Mouse (Mus musculus): ENCODE data around the gene Togaram2. TPM values are rescaled to one million over a fixed set of nuclear protein-coding genes. Genes with fewer than 3 reads are reported as not detected.

Gene Togaram2
- polyA plus RNA-seq, 1 experiment from 2014 or later, result 0.24 TPM

GRCm38 (mm10) chr17:71652495-71652894 lies 20.6 kb upstream of the Togaram2 start:
- Histone ChIP-seq H3K27ac (ENCODE audit: low read depth) (no peak overlapping the region), H3K36me3 (ENCODE audit: control insufficient read depth, insufficient read depth, low read length) (peaks cover 88% of the 10 kb centered on the region), H3K4me1 (replicated peaks; ENCODE audit: control insufficient read depth, insufficient read depth, low read length) (no peaks in the 10 kb centered on the region), H3K9me3 (ENCODE audit: control insufficient read depth, low read length) (no peaks in the 10 kb centered on the region), H3K4me2 (ENCODE audit: low read length) (no peak overlapping the region), H3K9ac (ENCODE audit: low read length) (no peak overlapping the region), H3K27me3 (replicated peaks; ENCODE audit: control insufficient read depth, insufficient read depth, low read length) (no peaks in the 10 kb centered on the region), H3K4me3 (ENCODE audit: low read depth, low read length) (no peak overlapping the region)
- DNase-seq (ENCODE audit: low spot score), result no peak
- ATAC-seq (replicated peaks; ENCODE audit: low FRiP score, low TSS enrichment, low read depth), result no peak
- 80% methylated on average over 2 of the region's 2 CpGs for WGBS

GRCm38 (mm10) chr17:71652934-71653333 lies 20.1 kb upstream of the Togaram2 start:
- Histone ChIP-seq H3K36me3 (ENCODE audit: control insufficient read depth, insufficient read depth, low read length) (peaks cover 88% of the 10 kb centered on the region), H3K9me3 (ENCODE audit: control insufficient read depth, low read length) (no peaks in the 10 kb centered on the region), H3K27ac (ENCODE audit: low read depth) (no peak overlapping the region), H3K9ac (ENCODE audit: low read length) (no peak overlapping the region), H3K4me2 (ENCODE audit: low read length) (no peak overlapping the region), H3K4me1 (replicated peaks; ENCODE audit: control insufficient read depth, insufficient read depth, low read length) (no peaks in the 10 kb centered on the region), H3K27me3 (replicated peaks; ENCODE audit: control insufficient read depth, insufficient read depth, low read length) (no peaks in the 10 kb centered on the region), H3K4me3 (ENCODE audit: low read depth, low read length) (no peak overlapping the region)
- no peak for DNase-seq (ENCODE audit: low spot score)
- ATAC-seq (replicated peaks; ENCODE audit: low FRiP score, low TSS enrichment, low read depth), result no peak
- WGBS, result 93% methylated on average over 5 of the region's 5 CpGs

GRCm38 (mm10) chr17:71657521-71657920 lies 15.5 kb upstream of the Togaram2 start:
- H3K4me3 ChIP-seq (ENCODE audit: low read depth, low read length), result no peak overlapping the region
- no peaks in the 10 kb centered on the region for H3K9me3 ChIP-seq (ENCODE audit: control insufficient read depth, low read length)
- ATAC-seq (replicated peaks; ENCODE audit: low FRiP score, low TSS enrichment, low read depth) (no peak), DNase-seq (ENCODE audit: low spot score) (no peak)
- 85% methylated on average over 4 of the region's 4 CpGs for WGBS
- peaks cover 57% of the 10 kb centered on the region for H3K36me3 ChIP-seq (ENCODE audit: control insufficient read depth, insufficient read depth, low read length)
- no peak overlapping the region for H3K27ac ChIP-seq (ENCODE audit: low read depth)
- H3K4me2 ChIP-seq (ENCODE audit: low read length), result no peak overlapping the region
- H3K9ac ChIP-seq (ENCODE audit: low read length), result no peak overlapping the region
- peaks cover 4% of the 10 kb centered on the region for H3K4me1 ChIP-seq (replicated peaks; ENCODE audit: control insufficient read depth, insufficient read depth, low read length)
- no peaks in the 10 kb centered on the region for H3K27me3 ChIP-seq (replicated peaks; ENCODE audit: control insufficient read depth, insufficient read depth, low read length)

- H3K27ac ChIP-seq (ENCODE audit: low read depth), result no peak overlapping the region
- H3K4me1 ChIP-seq (replicated peaks; ENCODE audit: control insufficient read depth, insufficient read depth, low read length), result peaks cover 4% of the 10 kb centered on the region
- no peaks in the 10 kb centered on the region for H3K9me3 ChIP-seq (ENCODE audit: control insufficient read depth, low read length)
- no peak overlapping the region for H3K4me3 ChIP-seq (ENCODE audit: low read depth, low read length)
- no peaks in the 10 kb centered on the region for H3K27me3 ChIP-seq (replicated peaks; ENCODE audit: control insufficient read depth, insufficient read depth, low read length)
- no peak overlapping the region for H3K4me2 ChIP-seq (ENCODE audit: low read length)
- no peak overlapping the region for H3K9ac ChIP-seq (ENCODE audit: low read length)
- WGBS, result 95% methylated on average over 10 of the region's 10 CpGs
- no peak for ATAC-seq (replicated peaks; ENCODE audit: low FRiP score, low TSS enrichment, low read depth)
- no peak for DNase-seq (ENCODE audit: low spot score)
- H3K36me3 ChIP-seq (ENCODE audit: control insufficient read depth, insufficient read depth, low read length), result peaks cover 49% of the 10 kb centered on the region
Measured at GRCm38 (mm10) chr17:71658666-71659065, 14.4 kb upstream of the Togaram2 start.

GRCm38 (mm10) chr17:71660390-71660789 lies 12.7 kb upstream of the Togaram2 start:
- no peak overlapping the region for H3K4me2 ChIP-seq (ENCODE audit: low read length)
- no peak overlapping the region for H3K9ac ChIP-seq (ENCODE audit: low read length)
- H3K27me3 ChIP-seq (replicated peaks; ENCODE audit: control insufficient read depth, insufficient read depth, low read length), result no peaks in the 10 kb centered on the region
- no peaks in the 10 kb centered on the region for H3K9me3 ChIP-seq (ENCODE audit: control insufficient read depth, low read length)
- DNase-seq (ENCODE audit: low spot score), result no peak
- peaks cover 4% of the 10 kb centered on the region for H3K4me1 ChIP-seq (replicated peaks; ENCODE audit: control insufficient read depth, insufficient read depth, low read length)
- 45% methylated on average over 1 of the region's 1 CpGs for WGBS
- ATAC-seq (replicated peaks; ENCODE audit: low FRiP score, low TSS enrichment, low read depth), result no peak
- peaks cover 33% of the 10 kb centered on the region for H3K36me3 ChIP-seq (ENCODE audit: control insufficient read depth, insufficient read depth, low read length)
- H3K4me3 ChIP-seq (ENCODE audit: low read depth, low read length), result no peak overlapping the region
- no peak overlapping the region for H3K27ac ChIP-seq (ENCODE audit: low read depth)

- H3K36me3 ChIP-seq (ENCODE audit: control insufficient read depth, insufficient read depth, low read length), result peaks cover 10% of the 10 kb centered on the region
- WGBS, result 8% methylated on average over 20 of the region's 21 CpGs
- peak overlapping the region; percentile 47 for H3K4me2 ChIP-seq (ENCODE audit: low read length)
- DNase-seq (ENCODE audit: low spot score) (peak; percentile 91), ATAC-seq (replicated peaks; ENCODE audit: low FRiP score, low TSS enrichment, low read depth) (peak; percentile 82)
- H3K27me3 ChIP-seq (replicated peaks; ENCODE audit: control insufficient read depth, insufficient read depth, low read length), result no peaks in the 10 kb centered on the region
- peak overlapping the region; percentile 21 for H3K4me3 ChIP-seq (ENCODE audit: low read depth, low read length)
- H3K9me3 ChIP-seq (ENCODE audit: control insufficient read depth, low read length), result no peaks in the 10 kb centered on the region
- peaks cover 4% of the 10 kb centered on the region for H3K4me1 ChIP-seq (replicated peaks; ENCODE audit: control insufficient read depth, insufficient read depth, low read length)
- H3K27ac ChIP-seq (ENCODE audit: low read depth), result no peak overlapping the region
- no peak overlapping the region for H3K9ac ChIP-seq (ENCODE audit: low read length)
Measured at GRCm38 (mm10) chr17:71662751-71663250, 10.3 kb upstream of the Togaram2 start.

- WGBS, result 79% methylated on average over 6 of the region's 6 CpGs
- no peak overlapping the region for H3K4me3 ChIP-seq (ENCODE audit: low read depth, low read length)
- no peak overlapping the region for H3K27ac ChIP-seq (ENCODE audit: low read depth)
Measured at GRCm38 (mm10) chr17:71663491-71663890, 9.6 kb upstream of the Togaram2 start.

GRCm38 (mm10) chr17:71664172-71664571 lies 8.9 kb upstream of the Togaram2 start:
- no peak for DNase-seq (ENCODE audit: low spot score)
- H3K9ac ChIP-seq (ENCODE audit: low read length), result no peak overlapping the region
- 71% methylated on average over 1 of the region's 1 CpGs for WGBS
- H3K4me1 ChIP-seq (replicated peaks; ENCODE audit: control insufficient read depth, insufficient read depth, low read length), result peaks cover 4% of the 10 kb centered on the region
- no peak for ATAC-seq (replicated peaks; ENCODE audit: low FRiP score, low TSS enrichment, low read depth)
- no peaks in the 10 kb centered on the region; the same call in 1 of the 2 replicates for H3K36me3 ChIP-seq (ENCODE audit: control insufficient read depth, insufficient read depth, low read length)
- H3K27ac ChIP-seq (ENCODE audit: low read depth), result no peak overlapping the region
- 0 out of 2 replicates have a peak, but pooled peaks cover 3% of the 10 kb centered on the region for H3K9me3 ChIP-seq (ENCODE audit: control insufficient read depth, low read length)
- no peak overlapping the region for H3K4me2 ChIP-seq (ENCODE audit: low read length)
- H3K27me3 ChIP-seq (replicated peaks; ENCODE audit: control insufficient read depth, insufficient read depth, low read length), result no peaks in the 10 kb centered on the region
- H3K4me3 ChIP-seq (ENCODE audit: low read depth, low read length), result no peak overlapping the region

More at GRCm38 (mm10) chr17:71663491-71663890, 9.6 kb upstream of the Togaram2 start:
- DNase-seq (ENCODE audit: low spot score) (no peak), ATAC-seq (replicated peaks; ENCODE audit: low FRiP score, low TSS enrichment, low read depth) (no peak)
- peaks cover 4% of the 10 kb centered on the region for H3K4me1 ChIP-seq (replicated peaks; ENCODE audit: control insufficient read depth, insufficient read depth, low read length)
- H3K9me3 ChIP-seq (ENCODE audit: control insufficient read depth, low read length), result 0 out of 2 replicates have a peak, but pooled peaks cover under 1% of the 10 kb centered on the region
- peaks cover 3% of the 10 kb centered on the region for H3K36me3 ChIP-seq (ENCODE audit: control insufficient read depth, insufficient read depth, low read length)
- no peak overlapping the region for H3K4me2 ChIP-seq (ENCODE audit: low read length)
- H3K9ac ChIP-seq (ENCODE audit: low read length), result no peak overlapping the region
- H3K27me3 ChIP-seq (replicated peaks; ENCODE audit: control insufficient read depth, insufficient read depth, low read length), result no peaks in the 10 kb centered on the region

GRCm38 (mm10) chr17:71665201-71665600 lies 7.9 kb upstream of the Togaram2 start:
- H3K27ac ChIP-seq (ENCODE audit: low read depth), result no peak overlapping the region
- DNase-seq (ENCODE audit: low spot score) (no peak), ATAC-seq (replicated peaks; ENCODE audit: low FRiP score, low TSS enrichment, low read depth) (no peak)
- 78% methylated on average over 4 of the region's 4 CpGs for WGBS
- H3K4me3 ChIP-seq (ENCODE audit: low read depth, low read length), result no peak overlapping the region
- peaks cover 4% of the 10 kb centered on the region for H3K4me1 ChIP-seq (replicated peaks; ENCODE audit: control insufficient read depth, insufficient read depth, low read length)
- H3K27me3 ChIP-seq (replicated peaks; ENCODE audit: control insufficient read depth, insufficient read depth, low read length), result no peaks in the 10 kb centered on the region
- 0 out of 2 replicates have a peak, but pooled peaks cover 3% of the 10 kb centered on the region for H3K9me3 ChIP-seq (ENCODE audit: control insufficient read depth, low read length)
- H3K36me3 ChIP-seq (ENCODE audit: control insufficient read depth, insufficient read depth, low read length), result no peaks in the 10 kb centered on the region
- H3K4me2 ChIP-seq (ENCODE audit: low read length), result no peak overlapping the region
- no peak overlapping the region for H3K9ac ChIP-seq (ENCODE audit: low read length)
